Mouse (Mus musculus) olfactory bulb, adult 2 months (tissue): ENCODE measurements around the gene Ogt. TPM values are rescaled to one million over a fixed set of nuclear protein-coding genes. Genes with fewer than 3 reads are reported as not detected.

Experiments
- H3K27ac ChIP-seq: fragments of 200-500 bp; 2 replicates; pipeline ENCODE4 v1.5.1; 2012; ENCODE audit warnings: low read depth, low read length; ENCODE audit not compliant: insufficient read depth
- H3K4me1 ChIP-seq: fragments of 200-500 bp; 2 replicates; pipeline ENCODE4 v1.6.1; 2012; ENCODE audit warnings: low read length; ENCODE audit not compliant: control insufficient read depth, insufficient read depth
- H3K4me3 ChIP-seq: fragments of 200-500 bp; 2 replicates; pipeline ENCODE4 v1.5.1; 2012; ENCODE audit warnings: mild to moderate bottlenecking, low read depth, low read length, moderate library complexity; ENCODE audit not compliant: insufficient read depth
- CTCF ChIP-seq: fragments of 200-500 bp; IDR thresholded peaks from 2 replicates; pipeline ENCODE4 v1.5.1; 2012; ENCODE audit warnings: low read depth, mild to moderate bottlenecking, low read length, moderate library complexity; ENCODE audit not compliant: insufficient read depth
- POLR2A ChIP-seq: fragments of 200-500 bp; IDR thresholded peaks from 2 replicates; pipeline ENCODE4 v1.6.1; 2012; ENCODE audit warnings: mild to moderate bottlenecking, low read depth, low read length, moderate library complexity; ENCODE audit not compliant: insufficient read depth
- WGBS: fragments of 180-500 bp; shearing (Covaris S2); methylation state at CpG from one replicate; pipeline ENCODE4 v1.1.7; 2018; 5-methylcytosine and 5-hydroxymethylcytosine counted together
- polyA plus RNA-seq: library from polyadenylated mRNA; stranded (reverse); fragments of >200 nt; gene quantifications from 2 replicates; pipeline ENCODE4 v1.2.4, GENCODE M21; 2012; ENCODE audit warnings: low replicate concordance; ENCODE audit not compliant: missing spikeins, insufficient read depth, insufficient read length

The Ogt gene
- polyA plus RNA-seq = 377 and 593 TPM in 2 replicates

DNA sequence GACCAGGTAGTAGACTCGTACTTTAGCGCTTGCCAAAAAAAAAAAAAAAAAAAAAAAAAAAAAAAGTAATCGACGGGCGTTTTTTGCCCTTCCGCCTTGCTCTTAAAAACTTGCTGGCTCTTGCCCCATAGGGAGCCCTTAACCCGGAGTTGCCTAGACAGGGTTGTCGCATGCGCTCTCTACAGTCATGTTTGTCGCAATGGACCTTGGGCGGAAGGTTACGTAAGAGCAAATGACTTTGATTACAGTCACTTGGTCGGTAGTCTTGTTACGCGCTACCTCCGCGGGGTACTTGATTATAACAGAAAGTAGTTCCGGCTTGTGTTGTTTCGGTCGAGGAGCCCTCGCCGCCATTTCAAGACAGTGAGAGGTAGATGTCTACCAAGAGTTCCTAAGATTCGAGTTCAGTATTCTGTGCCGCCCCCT, at the start of gene Ogt:
Gene Ogt, plus strand, starts transcription at position 320 of the 426 bp plus-strand sequence.
- Histone ChIP-seq H3K4me3 (peak within 1 kb of the TSS; percentile 69), H3K27ac (peak within 1 kb of the TSS; percentile 98), H3K4me1 (no peaks in the 10 kb centered on the region)
- WGBS = 17% methylated on average over 24 of the region's 24 CpGs
- no peak for TF ChIP-seq CTCF
- no peak for TF ChIP-seq POLR2A

DNA sequence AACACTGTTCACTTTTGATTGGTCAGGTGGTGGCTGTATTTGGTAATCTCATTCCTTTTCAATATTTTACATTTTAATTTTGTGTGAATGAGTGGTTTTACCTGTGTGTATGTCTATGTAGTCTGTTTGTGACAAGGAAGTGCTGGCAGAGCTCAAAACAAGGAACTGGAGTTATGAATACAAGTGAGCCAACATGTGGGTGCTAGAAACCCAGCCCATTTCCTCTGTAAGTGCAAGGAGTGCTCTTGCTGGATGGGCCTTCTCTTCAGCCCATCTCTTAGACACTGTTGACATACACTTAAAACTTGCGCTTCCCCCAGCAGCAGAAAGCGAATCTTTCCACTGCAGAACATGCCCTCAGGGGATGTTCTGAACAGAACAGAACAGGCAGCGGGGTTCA, 23.7 kb upstream of the Ogt start:
- Histone ChIP-seq H3K27ac (no peak overlapping the region), H3K4me3 (no peak overlapping the region), H3K4me1 (0 out of 2 replicates have a peak, but pooled peaks cover 4% of the 10 kb centered on the region)
- TF ChIP-seq POLR2A = no peak
- TF ChIP-seq CTCF = no peak
- WGBS = 94% methylated on average over 3 of the region's 3 CpGs

DNA sequence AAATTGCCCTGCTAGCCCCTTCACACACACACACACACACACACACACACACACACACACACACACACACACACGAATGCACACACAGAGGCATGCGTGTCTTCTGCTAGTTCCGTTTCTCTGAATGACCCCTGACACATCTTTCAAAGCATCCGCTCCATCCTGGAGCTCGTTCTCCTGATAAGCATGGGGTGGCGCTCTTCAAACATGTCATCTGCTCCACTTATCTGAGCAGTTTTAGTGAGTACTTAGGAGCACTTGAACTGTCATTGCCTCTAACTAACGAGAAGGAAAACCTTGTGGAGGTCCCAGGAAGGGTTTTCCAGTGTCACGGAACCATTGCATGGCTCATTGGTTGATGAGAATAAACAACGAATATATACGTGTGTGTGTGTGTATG, 22.0 kb upstream of the Ogt start:
- TF ChIP-seq CTCF (no peak), POLR2A (no peak)
- Histone ChIP-seq H3K4me1 (0 out of 2 replicates have a peak, but pooled peaks cover 4% of the 10 kb centered on the region), H3K4me3 (no peak overlapping the region), H3K27ac (no peak overlapping the region)
- 77% methylated on average over 10 of the region's 10 CpGs for WGBS

DNA sequence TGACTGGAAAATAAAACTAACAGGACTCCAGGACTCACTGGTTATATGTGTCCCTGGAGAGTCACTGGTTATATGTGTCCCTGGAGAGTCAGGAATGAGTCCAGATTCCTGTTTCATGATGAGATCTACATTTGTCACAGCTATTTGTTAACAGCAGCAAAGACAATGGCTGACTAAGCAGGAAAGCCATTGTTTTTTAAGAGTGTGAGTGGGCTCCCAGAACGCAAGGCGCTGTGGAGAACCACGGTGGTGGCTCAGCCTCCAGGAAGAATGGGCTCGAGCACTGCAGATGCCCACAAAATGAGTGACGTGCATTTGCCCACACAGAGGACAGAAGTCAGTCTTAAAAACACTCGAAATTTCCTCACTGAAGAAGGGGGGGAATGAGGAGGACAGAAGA, 19.5 kb upstream of the Ogt start:
- Histone ChIP-seq H3K4me1 (0 out of 2 replicates have a peak, but pooled peaks cover 4% of the 10 kb centered on the region), H3K4me3 (no peak overlapping the region), H3K27ac (no peak overlapping the region)
- WGBS = 51% methylated on average over 6 of the region's 6 CpGs
- TF ChIP-seq POLR2A (no peak), CTCF (no peak)

DNA sequence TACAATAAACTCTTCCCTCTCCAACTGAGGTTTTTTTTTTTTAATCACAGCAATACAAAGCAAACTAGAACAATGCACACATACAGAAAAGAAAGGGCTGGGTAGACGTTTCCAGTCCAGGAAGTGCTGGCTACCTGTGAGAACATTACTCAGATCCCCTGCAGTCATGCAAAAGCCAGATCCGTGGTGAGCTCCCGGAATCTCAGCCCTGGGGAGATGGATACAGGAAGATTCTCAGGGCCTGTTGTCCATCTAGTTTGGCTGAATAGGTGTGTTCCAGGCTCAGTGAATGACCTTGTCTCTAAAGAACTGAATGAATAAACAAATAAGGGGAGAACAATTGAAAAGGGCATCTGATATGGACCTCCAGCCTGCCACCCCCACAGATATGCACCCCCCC, 17.3 kb upstream of the Ogt start:
- no peak for TF ChIP-seq POLR2A
- no peak for TF ChIP-seq CTCF
- 55% methylated on average over 3 of the region's 3 CpGs for WGBS
- 0 out of 2 replicates have a peak, but pooled peaks cover 4% of the 10 kb centered on the region for H3K4me1 ChIP-seq

DNA sequence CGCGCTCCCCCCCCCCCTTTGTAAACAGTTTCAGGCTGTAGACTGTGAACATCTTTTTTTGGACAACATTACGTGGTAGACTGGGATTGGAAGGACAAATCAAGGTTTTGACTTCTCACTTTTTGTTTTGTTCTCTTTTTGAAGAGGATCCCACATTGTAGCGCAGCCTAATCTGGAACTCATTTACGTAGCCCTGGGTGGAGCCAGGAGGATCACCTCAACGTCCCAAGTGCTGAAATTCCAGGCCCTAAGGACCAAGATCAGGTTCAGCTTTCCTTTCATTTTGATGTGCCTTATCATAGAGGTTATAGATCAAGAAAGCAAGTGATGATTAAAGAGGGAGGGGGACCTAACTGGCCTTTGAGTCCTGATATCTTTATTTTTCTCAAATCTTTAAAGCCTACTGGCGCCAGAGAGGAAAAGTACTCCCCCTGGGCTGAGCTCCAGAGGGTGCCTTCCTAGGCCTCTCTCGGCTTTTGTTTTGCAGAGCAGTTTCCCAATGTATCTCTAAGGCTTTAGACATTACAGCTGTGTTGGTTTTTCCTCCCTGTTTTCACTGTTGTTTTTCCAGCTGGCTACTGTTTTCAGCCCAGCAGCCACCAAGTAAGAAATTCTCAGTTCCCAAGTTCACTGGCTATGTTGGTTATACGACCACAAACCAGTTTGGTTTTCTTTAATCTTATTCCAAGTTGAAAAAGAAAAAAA, 2.9 kb upstream of the Ogt start:
- 32% methylated on average over 9 of the region's 9 CpGs for WGBS
- Histone ChIP-seq H3K4me3 (no peak overlapping the region), H3K4me1 (no peaks in the 10 kb centered on the region), H3K27ac (0 out of 2 replicates have a peak overlapping the region, but pooled peaks have one; percentile 40)
- no peak for TF ChIP-seq POLR2A
- TF ChIP-seq CTCF = no peak

More for the DNA sequence above, 17.3 kb upstream of the Ogt start:
- no peak overlapping the region for H3K27ac ChIP-seq
- no peak overlapping the region for H3K4me3 ChIP-seq

DNA sequence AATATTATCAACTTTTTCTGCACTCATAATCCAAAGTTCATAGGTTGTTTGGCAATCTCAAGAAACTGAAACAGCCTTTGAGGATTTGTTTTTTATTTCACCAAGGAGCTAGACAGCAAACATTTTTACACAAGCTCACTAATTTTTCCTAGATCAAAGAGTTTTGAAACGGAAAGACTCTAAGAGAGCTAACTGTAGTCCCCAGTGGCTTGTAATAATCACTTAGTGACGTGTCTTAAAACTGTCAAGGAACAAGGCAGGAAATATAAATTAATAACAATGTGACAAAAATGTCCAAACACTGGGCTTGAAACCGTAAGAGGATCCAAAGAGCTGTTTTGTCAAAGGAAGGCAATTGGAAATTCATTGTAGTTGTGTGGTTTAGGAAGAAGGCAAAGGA, 1.0 kb upstream of the Ogt start:
- Histone ChIP-seq H3K27ac (no peak overlapping the region), H3K4me3 (no peak overlapping the region), H3K4me1 (no peaks in the 10 kb centered on the region)
- 43% methylated on average over 3 of the region's 3 CpGs for WGBS
- TF ChIP-seq CTCF = no peak
- no peak for TF ChIP-seq POLR2A

DNA sequence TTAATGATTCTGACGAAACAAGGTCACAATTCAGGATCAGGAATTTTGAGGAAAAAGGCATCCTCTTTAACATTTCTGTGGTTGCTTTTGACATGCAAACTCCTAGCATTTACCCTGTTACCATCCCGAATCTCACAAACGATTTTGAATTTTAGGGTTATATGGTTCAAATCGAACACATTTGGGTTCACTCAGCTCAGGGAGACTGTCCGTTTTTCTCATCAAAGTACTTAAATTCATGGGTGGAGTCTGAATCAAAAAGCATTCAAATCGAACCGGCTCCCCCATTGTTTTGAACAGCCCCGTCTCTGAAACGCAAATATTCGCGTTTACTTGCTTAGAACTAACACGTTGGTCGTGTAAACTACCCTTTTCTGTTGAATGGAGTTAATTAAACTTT, 554 bp upstream of the Ogt start:
- 0 out of 2 replicates have a peak overlapping the region, but pooled peaks have one; percentile 44 for H3K27ac ChIP-seq

DNA sequence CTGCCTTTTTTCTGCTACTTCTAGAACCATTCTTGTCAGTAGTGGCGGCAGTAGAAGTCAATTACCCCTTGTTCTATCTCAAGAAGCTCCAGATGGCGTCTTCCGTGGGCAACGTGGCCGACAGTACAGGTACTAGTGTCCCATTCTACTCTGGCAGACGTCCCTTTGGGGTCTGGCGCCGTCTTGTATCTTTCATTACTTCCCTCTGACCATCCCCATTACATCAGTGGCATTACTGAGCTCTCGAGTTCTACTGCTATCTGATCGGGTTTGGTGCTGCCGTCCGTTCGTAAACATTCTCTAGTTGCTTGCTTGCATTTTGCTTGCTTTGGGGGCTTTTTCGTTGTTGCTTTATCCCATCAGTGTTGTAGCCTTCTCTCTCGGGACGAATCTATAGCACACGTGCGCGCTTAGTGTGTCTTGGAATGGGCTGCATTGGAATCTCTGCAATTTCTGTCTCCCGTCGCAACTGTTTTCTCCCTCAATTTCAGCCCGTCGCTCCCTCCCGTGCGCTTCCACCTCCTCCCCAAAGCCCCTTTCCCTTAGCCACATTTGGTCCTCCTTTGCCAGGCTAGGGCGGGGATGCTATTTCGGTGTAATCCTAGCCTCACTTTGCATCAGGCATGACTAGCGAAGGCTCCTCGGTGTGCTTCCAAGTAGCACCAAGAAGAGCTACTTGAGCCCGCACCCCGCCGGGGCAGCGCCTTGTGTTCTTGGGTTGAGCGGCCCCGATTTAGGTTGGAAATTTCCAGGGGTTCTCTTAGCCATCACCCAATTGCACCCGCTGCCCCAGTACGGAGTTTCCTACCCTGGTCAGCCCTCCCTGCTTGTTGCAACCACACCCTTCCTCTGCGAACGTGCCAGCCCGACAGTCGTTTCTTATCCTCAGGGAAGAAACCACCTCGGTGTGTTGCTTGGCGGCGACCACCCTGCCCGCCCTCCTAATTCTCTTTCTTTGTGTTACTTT, 617 bp downstream of the Ogt start:
- TF ChIP-seq CTCF (no peak), POLR2A (no peak; the same call in 1 of the 2 replicates)
- peak overlapping the region; percentile 69 for H3K4me3 ChIP-seq
- 16% methylated on average over 45 of the region's 45 CpGs for WGBS
- H3K4me1 ChIP-seq = no peaks in the 10 kb centered on the region
- peak overlapping the region; percentile 98 for H3K27ac ChIP-seq

More for the DNA sequence above, 554 bp upstream of the Ogt start:
- WGBS = 17% methylated on average over 13 of the region's 13 CpGs
- TF ChIP-seq POLR2A (no peak), CTCF (no peak)
- no peak overlapping the region for H3K4me3 ChIP-seq
- no peaks in the 10 kb centered on the region for H3K4me1 ChIP-seq

DNA sequence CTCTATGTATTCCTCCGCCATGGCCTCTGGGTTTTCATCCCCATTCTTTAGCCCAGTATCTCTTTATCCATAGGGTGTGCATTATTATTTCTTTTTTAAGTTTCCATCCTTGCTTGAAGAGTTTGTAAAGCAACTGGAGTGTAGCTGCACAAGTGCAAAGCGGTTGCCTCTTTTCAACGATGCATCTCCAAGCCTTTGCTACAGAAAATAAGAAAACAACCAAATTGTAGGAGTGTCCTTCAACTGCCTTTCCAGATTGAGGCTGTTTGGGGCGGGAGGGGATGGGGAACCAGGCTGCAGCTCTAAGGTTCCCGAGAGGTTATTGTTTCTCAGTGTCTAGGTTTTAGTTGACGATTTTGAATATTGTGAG, 1.3 kb downstream of the Ogt start:
- 12% methylated on average over 6 of the region's 6 CpGs for WGBS
- Histone ChIP-seq H3K27ac (peak overlapping the region; percentile 98), H3K4me1 (no peaks in the 10 kb centered on the region), H3K4me3 (peak overlapping the region; percentile 69)
- no peak for TF ChIP-seq CTCF
- TF ChIP-seq POLR2A = no peak
